Mouse (Mus musculus) ES-Bruce4 (cell line): ENCODE measurements around the gene Ptpn3. TPM values are rescaled to one million over a fixed set of nuclear protein-coding genes. Genes with fewer than 3 reads are reported as not detected.

Source experiments
- H3K27ac ChIP-seq: 2 replicates; pipeline ENCODE4 v1.5.1; 2012; ENCODE audit warnings: low read length, inconsistent platforms; ENCODE audit not compliant: insufficient read depth
- H3K27me3 ChIP-seq: 2 replicates; pipeline ENCODE4 v1.6.1; 2012; ENCODE audit warnings: mild to moderate bottlenecking, low read length, inconsistent platforms; ENCODE audit not compliant: control insufficient read depth, poor library complexity, insufficient read depth, severe bottlenecking
- H3K36me3 ChIP-seq: 2 replicates; pipeline ENCODE4 v1.6.1; 2012; ENCODE audit warnings: inconsistent platforms, mild to moderate bottlenecking, low read length, moderate library complexity; ENCODE audit not compliant: control insufficient read depth, poor library complexity, insufficient read depth, severe bottlenecking
- H3K4me1 ChIP-seq: one replicate; pipeline ENCODE4 v1.8.1; 2011; ENCODE audit warnings: low read length; ENCODE audit not compliant: control insufficient read depth, insufficient read depth
- H3K4me3 ChIP-seq: 2 replicates; pipeline ENCODE4 v1.5.1; 2011; ENCODE audit warnings: low read depth, mild to moderate bottlenecking, low read length
- H3K9ac ChIP-seq: 2 replicates; pipeline ENCODE4 v1.6.1; 2012; ENCODE audit warnings: low read depth, mild to moderate bottlenecking, inconsistent platforms; ENCODE audit not compliant: poor library complexity, severe bottlenecking
- H3K9me3 ChIP-seq: replicated peaks from 2 replicates; pipeline ENCODE4 v1.6.1; 2012; ENCODE audit warnings: mild to moderate bottlenecking, low read length, inconsistent platforms; ENCODE audit not compliant: control insufficient read depth, poor library complexity, insufficient read depth, severe bottlenecking
- CTCF ChIP-seq: IDR thresholded peaks from one replicate; pipeline ENCODE4 v1.8.1; 2011; ENCODE audit warnings: low read depth, low read length
- EP300 ChIP-seq: IDR thresholded peaks from 2 replicates; pipeline ENCODE4 v1.6.1; 2011; ENCODE audit warnings: low read depth, low read length; ENCODE audit not compliant: insufficient read depth
- POLR2A ChIP-seq: IDR thresholded peaks from one replicate; pipeline ENCODE4 v1.8.1; 2011; ENCODE audit warnings: low read length; ENCODE audit not compliant: insufficient read depth
- polyA plus RNA-seq: library from polyadenylated mRNA; stranded (reverse); fragments of >200 nt; gene quantifications from 2 replicates; pipeline ENCODE4 v1.2.4, GENCODE M21; 2011; ENCODE audit warnings: low read depth; ENCODE audit not compliant: missing spikeins, insufficient read depth, insufficient read length

Ptpn3 gene
- polyA plus RNA-seq, 1 experiment = 30.6 TPM

GRCm38 (mm10) chr4:57156549-57157169, 145.0 kb downstream of the Ptpn3 start:
- peaks cover 2% of the 10 kb centered on the region for H3K4me1 ChIP-seq
- H3K4me3 ChIP-seq = no peak overlapping the region
- no peak for TF ChIP-seq POLR2A
- no peak for TF ChIP-seq EP300
- no peak for TF ChIP-seq CTCF
- no peak overlapping the region for H3K9ac ChIP-seq
- no peaks in the 10 kb centered on the region for H3K36me3 ChIP-seq
- no peak overlapping the region for H3K27ac ChIP-seq
- no peaks in the 10 kb centered on the region for H3K27me3 ChIP-seq
- H3K9me3 ChIP-seq = no peaks in the 10 kb centered on the region

- H3K36me3 ChIP-seq = no peaks in the 10 kb centered on the region
- H3K9me3 ChIP-seq = no peaks in the 10 kb centered on the region
- peaks cover 2% of the 10 kb centered on the region for H3K4me1 ChIP-seq
- H3K9ac ChIP-seq = peak overlapping the region; percentile 0; the same call in 1 of the 2 replicates
- TF ChIP-seq EP300 (no peak), CTCF (no peak), POLR2A (no peak)
- H3K27me3 ChIP-seq = no peaks in the 10 kb centered on the region
- H3K27ac ChIP-seq = no peak overlapping the region
- peak overlapping the region; percentile 8; the same call in 1 of the 2 replicates for H3K4me3 ChIP-seq
These were observed 147.8 kb downstream of the Ptpn3 start for GRCm38 (mm10) chr4:57153838-57154237.

- H3K27me3 ChIP-seq = no peaks in the 10 kb centered on the region
- H3K36me3 ChIP-seq = no peaks in the 10 kb centered on the region
- peaks cover 2% of the 10 kb centered on the region for H3K4me1 ChIP-seq
- TF ChIP-seq CTCF (no peak), EP300 (no peak), POLR2A (no peak)
- peak overlapping the region; percentile 0; the same call in 1 of the 2 replicates for H3K9ac ChIP-seq
- H3K4me3 ChIP-seq = peak overlapping the region; percentile 8; the same call in 1 of the 2 replicates
- H3K27ac ChIP-seq = no peak overlapping the region
- H3K9me3 ChIP-seq = no peaks in the 10 kb centered on the region
These were observed 148.4 kb downstream of the Ptpn3 start for GRCm38 (mm10) chr4:57153068-57153835.

- no peaks in the 10 kb centered on the region for H3K9me3 ChIP-seq
- H3K9ac ChIP-seq = no peak overlapping the region
- TF ChIP-seq POLR2A = no peak
- TF ChIP-seq EP300 = no peak
- no peak for TF ChIP-seq CTCF
- H3K27me3 ChIP-seq = peaks cover 2% of the 10 kb centered on the region
- no peaks in the 10 kb centered on the region for H3K36me3 ChIP-seq
- H3K27ac ChIP-seq = no peak overlapping the region
- H3K4me3 ChIP-seq = no peak overlapping the region
- no peaks in the 10 kb centered on the region for H3K4me1 ChIP-seq
These were observed 153.5 kb downstream of the Ptpn3 start for GRCm38 (mm10) chr4:57148182-57148581.

GRCm38 (mm10) chr4:57143026-57143937, 158.4 kb downstream of the Ptpn3 start, which contains the start of gene Epb41l4b:
Epb41l4b (minus strand) TSS chr4:57143437.
- H3K9ac ChIP-seq = peak within 1 kb of the TSS; percentile 98
- H3K27ac ChIP-seq = no peak within 1 kb of the TSS
- peak within 1 kb of the TSS; percentile 85 for H3K4me3 ChIP-seq
- H3K27me3 ChIP-seq = peaks cover 2% of the 10 kb centered on the region
- TF ChIP-seq CTCF (peak; percentile 78), POLR2A (no peak), EP300 (peak; percentile 63; the same call in 1 of the 2 replicates)
- H3K36me3 ChIP-seq = no peaks in the 10 kb centered on the region
- H3K9me3 ChIP-seq = no peaks in the 10 kb centered on the region
- H3K4me1 ChIP-seq = no peaks in the 10 kb centered on the region
